Mouse (Mus musculus): ENCODE results near the gene Arhgap9.

Gene Arhgap9

DNA sequence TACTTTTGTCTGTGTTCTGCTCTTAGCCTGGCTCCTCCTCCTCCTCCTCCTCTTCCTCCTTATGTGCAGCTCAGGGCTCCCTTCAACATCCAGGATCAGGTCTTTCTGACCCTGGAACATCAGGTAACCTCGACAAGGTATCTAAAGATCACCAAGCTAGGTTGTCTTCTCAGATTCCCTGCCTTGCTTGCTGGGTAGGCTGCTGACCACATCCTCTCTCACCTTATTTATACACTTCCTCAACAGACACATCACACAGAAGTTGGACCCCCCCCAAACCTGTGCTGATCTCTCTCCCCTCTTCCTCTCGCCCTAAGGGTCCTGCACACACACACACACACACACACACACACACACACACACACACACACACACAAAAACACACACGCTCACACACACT is at the start of gene Arhgap9:
TSS of gene Arhgap9 (plus strand) at position 344 of the 400 bp plus-strand sequence.
- DNase-seq (ENCODE audit: low spot score), result no peak

DNA sequence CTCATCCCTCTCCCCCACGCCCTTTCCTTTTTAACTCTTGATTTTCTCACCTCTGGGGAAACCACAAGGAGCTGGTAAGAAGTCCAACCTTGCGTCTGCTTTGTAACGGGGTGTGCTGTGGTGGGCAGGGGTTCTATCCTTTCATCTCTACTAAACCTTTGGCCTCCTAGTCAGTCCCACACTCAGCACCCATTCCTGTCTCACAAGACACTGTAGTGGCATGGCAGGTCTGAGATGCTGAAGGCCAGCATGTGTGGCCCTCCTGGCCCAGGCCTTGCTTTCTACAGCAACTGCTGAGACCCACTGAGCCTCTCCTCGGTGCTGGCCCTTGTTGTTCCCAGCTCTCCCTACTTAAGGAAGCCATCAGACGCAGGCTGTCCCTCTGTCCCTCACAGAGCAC is 49.4 kb upstream of the Arhgap9 start:
- DNase-seq (ENCODE audit: low spot score), result no peak

DNA sequence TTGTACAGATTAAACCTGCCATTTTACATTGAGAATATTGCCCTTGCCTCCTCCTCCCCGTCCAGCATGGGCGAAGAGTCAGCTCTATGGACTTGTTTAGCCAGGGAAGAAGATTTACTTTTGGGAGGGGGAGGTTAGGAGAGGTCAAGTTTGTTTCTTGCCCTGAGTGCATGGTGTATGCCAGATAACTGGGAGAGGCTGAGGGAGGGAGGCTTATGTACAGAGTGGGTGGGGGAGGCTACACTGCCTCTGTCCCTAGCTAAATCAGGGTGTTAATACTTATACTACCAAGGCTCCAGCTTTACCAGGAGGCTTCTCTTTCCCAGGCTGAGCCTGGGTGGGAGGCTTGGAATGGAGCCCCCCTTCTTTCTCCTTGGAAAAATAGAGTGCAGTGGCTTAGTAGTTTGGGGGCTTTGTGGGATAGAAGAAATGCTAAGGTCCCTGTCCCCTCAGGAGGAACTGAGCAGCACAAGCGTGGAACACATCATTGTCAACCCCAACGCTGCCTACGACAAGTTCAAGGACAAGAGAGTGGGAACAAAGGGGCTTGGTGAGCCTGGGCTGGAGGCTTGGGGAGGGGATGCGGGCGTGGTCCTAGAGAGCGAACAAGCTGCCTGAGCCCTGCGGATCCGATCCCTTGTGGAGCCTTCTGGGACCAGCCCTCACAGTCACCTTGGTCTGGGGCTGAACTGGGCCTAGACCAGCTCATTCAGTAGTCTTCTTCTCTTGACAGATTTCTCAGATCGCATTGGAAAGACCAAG is 47.3 kb upstream of the Arhgap9 start:
- no peak for DNase-seq (ENCODE audit: low spot score)

DNA sequence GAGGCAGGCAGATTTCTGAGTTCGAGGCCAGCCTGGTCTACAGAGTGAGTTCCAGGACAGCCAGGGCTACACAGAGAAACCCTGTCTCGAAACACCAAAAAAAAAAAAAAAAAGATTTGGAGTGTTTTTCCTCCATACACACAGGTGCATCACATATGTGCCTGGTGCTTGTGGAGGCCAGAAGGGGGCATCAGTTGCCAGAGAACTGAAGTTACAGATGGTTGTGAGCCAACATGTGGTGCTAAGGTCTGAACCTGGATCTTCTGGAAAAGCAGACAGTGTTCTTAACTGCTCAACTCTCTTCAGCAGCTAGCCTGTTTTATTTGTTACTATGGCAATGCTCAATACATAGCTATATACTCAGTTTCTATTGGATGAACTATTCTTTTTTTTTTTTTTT is 42.0 kb upstream of the Arhgap9 start:
- DNase-seq (ENCODE audit: low spot score), result no peak

DNA sequence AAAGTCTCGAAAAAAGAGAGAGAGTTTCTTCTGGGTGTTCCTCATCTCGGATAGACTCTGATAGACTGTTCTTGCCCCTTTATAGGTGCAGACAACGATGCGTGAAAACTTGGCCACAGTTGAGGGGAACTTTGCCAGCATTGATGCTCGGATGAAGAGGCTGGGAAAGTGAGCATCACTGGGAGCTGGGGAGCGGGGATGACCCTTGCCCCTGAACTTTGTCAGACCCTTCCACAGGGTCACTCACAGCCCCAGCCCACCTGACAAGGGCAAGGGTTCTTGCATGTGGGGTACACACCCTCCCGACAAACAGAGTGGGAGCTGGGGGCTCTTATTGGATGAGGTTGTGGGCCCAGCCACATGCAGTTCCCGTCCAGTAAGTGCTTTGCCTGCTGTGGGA is 40.4 kb upstream of the Arhgap9 start:
- no peak for DNase-seq (ENCODE audit: low spot score)

DNA sequence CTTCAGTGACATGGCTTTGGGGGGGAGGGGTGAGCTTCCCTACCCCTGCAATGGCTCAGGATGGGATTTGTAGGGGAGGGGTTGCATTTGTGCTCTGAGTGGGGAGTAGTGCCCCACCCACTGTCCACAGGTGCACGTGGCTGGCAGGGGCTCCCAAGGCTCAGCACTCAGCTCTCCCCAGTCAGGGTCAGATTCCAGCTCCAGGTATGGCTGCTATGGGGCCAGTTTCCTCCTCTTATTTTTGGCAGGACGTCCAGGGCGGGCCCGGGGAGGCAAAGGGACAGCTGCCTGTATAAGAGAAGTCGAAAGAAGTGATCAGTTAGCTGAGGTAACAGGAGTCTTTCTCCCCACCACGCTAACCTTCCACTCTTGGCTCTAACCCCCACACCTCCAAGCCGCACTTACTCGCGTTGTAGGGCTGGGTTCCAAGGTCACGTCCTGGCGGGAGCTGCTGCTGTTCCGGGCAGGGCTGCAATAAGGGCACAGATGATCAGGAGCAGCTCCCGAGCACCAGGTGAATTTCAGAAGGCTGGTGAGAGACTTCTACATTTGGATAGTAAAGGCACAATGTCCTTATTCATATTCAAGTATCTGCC is 39.0 kb upstream of the Arhgap9 start:
- no peak for DNase-seq (ENCODE audit: low spot score)

DNA sequence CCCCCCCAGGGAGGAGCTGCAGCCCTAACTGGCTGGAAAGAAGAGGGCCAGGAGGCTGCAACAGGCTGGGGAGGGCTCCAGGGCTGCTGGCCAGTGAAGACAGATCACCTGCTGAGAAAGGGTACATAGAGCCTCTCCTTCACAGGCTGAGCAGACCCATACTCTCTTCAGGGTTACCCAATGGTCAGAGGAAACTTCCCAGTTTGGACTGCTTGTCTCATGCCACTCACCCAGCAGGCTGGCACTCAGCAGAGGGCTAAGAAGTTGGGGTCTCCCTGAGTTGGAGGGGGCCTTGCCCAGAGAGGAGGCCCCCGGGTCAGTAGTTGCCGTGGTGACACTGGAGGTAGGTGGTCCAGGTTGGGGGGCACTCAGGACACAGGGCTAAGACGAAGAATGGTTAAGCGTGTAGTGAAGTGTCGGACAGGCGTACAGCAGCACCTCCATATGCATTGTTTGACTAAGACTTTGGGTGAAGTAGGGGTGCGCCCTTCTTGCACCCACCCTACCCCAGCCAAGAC is 37.6 kb upstream of the Arhgap9 start:
- no peak for DNase-seq (ENCODE audit: low spot score)

DNA sequence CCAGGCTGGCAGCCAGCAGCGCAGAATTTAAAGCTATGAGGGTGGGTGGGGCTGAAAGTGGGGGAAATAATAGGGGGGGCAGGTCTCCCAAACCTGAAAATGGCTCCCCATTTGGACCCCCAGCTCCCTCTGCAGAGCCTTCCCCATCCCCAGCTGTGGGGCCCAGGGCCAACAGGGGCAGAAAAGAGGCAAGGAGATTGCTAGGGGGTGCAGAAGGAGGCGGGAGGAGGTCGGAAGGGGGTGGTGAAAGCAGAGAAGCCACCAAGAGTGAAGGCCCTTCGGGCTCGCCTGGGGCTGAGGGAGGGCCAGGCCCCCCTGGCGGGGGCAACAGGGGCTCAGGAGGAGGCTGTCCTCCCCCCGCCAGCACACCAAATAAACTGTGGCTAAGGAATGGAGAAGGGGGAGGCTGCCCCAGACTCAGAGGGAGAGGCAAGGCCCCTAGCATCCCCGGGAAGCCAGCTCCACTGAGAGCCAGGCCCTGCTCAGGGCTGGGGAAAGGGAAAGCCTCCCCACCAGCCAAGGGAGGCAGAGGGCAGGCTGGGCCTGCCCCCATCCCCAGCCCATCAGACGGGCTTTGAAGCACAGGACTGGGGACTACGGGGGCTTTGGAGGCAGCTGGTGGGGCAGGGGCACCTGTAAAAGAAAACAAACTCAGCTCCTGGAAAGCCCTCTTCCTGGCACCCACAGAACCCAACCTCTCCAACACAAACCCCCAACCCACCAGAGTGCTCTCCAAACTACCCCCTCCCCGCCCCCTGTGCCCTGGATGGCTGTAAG is 36.9 kb upstream of the Arhgap9 start:
- no peak for DNase-seq (ENCODE audit: low spot score)

DNA sequence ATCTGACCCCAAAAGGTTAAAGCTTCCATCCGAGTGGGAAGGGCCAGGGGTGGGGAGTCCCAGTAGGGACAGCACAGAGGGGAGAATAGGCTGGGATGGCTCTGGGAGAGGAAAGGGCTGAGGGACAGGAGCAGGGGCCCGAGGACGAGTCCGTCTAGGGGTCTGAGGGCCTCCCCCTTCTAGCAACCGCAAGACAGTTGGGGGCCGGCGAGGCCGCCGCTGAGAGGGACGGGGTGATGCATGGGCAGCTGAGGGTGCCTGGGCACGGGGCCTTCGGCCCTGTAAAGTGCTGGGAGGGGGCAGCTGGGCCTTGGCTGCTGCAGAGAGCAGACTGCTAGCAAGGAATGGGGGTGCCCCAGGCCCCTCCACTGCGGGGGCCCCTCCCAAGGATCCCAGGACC is 36.1 kb upstream of the Arhgap9 start:
- DNase-seq (ENCODE audit: low spot score), result no peak

DNA sequence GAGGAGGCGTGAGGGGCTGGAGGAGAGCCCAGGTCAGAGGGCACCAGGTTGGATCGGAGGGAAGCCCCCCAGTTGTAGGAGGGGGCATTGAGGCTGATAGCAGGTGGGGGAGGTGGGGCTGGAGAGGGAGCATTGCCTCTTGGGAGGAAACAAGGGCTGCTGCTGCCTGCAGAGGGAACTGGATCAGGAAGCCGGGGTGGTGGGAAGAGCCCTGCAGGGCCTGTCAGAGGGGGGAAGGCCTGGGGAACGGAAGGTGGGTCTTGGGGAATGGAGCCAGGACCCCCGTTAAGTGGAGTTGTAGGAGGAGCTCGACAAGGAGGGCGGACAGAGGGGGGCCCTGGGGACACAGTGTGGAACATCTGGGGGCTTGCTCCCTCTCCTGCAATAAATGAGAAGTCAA is 35.6 kb upstream of the Arhgap9 start:
- no peak for DNase-seq (ENCODE audit: low spot score)

DNA sequence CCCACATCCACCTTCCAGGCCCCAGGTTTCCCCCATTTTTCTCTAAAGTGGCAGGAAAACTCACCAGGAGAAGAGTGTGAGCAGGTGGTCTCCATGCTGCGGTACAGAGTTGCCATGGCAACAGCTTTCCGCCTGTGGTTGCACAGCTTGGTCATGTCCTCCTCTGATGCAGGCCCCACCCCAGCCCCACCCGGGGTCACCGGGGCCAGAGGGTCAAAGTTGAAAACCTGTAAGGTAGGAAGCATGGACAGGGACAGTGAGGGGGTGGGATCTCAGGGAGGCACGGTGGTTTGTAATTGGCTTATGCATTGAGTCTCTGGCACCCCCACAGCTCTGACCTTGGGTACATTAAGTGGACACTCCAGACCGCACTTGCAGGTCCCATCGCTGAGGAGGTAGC is 35.0 kb upstream of the Arhgap9 start:
- no peak for DNase-seq (ENCODE audit: low spot score)

DNA sequence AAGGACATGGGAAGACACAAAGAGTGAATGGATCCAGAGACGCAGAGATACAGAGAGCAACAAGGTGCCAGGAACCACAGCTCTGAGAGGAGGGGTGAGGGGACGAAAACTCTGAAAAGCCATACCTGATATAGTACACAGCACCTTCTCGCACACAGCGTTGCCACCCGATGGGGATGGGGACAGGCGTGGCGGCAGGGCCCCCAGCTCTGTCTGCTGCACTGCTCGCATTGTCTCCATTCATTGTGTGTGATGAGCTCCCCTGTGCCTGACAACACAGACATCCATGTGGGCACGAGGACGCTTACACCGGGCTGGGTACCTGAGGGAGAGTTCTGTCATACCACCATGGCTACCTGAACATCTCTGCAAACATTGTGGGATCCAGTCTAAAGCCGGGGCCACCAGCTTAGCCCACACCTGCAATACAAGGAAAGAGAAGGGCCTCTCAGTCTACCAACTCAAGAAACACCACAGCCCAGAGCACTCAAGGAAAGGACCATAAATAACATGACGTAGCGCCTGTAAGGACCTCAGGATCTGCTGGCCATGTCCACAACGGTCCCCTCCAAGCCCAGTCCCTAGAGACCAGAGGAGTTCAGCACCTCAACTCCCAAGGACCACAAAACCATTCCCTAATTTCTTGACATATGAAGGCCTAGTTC is 34.4 kb upstream of the Arhgap9 start:
- DNase-seq (ENCODE audit: low spot score), result no peak

DNA sequence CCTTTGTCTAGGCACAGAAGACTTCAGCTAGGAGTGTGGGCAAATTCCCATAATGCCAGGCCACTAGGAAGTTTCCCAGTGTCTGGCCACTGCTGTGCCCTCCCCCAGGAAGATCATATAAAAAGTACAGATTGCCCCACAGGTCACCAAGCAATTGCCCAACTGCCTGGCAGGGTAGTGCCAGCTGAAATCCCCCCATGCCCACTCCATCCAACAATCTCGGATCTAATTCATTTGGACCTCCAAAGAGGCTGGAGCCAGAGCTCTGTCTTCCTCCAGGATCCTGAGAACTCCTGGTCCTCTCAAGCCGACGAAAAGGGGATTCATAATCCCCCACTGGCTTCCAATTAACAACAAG is 33.8 kb upstream of the Arhgap9 start:
- DNase-seq (ENCODE audit: low spot score), result no peak

DNA sequence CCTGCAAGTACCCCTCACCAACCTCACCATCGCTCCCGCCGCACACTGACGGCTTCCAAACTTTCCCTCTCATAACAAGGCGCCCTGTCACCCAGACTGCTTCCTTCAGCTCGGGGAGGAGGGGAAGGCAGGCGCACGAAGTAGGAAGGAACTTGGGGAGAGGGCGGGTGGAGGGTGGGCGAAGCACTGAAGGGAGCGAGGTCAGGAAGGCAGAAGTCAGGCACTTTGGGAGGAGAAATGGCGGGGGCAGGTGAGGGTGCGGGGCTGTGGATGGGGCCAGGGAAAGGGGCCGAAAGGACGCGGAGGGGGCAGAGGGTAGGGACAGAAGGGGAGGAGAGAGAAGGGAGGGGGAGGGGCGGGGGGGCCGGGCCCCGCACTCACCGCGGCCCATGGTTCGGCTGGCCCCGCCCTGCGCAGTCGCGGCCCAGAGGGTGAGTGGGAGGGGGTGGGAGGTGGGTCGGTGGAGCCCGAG is 33.4 kb upstream of the Arhgap9 start:
- DNase-seq (ENCODE audit: low spot score), result no peak

DNA sequence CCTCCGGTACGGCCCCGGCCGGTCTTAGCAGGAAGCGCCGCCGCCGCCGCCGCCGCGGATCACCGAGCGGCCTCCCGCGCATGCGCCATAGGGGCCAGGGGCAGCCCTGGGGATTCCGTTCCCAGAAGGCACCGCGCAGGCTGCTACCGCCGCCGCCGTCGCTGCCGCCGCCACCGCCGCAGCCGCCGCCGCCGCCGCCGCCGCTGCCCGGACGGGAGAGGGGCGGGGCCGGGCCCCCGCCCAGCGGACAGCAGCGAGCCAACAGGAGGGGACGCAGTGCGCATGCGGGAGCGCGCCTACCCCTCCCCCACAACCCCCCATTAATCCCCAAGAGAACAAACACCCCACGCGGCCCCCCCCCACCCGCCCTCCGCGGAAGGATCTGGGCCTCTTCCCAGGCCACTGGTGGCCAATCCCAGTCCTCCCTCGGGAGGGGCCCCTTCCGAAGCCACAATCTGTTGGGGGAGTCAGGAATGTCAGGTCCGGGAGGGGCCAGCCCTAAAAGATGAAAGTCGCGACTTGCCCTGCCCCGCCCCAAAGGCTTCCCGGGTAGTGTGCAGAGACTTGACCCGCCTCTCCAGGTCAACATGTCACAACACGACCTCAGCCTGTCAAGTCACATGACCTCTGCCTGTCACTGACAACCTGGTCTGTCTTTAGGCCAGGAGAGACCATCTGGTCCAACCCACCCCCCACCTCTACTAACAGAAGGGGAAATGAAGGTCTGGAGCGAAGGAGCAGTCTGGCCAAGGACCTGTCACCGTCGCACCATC is 32.8 kb upstream of the Arhgap9 start, which contains the start of gene Mbd6:
TSS of gene Mbd6 (minus strand) at position 219 of the 773 bp plus-strand sequence.
- DNase-seq (ENCODE audit: low spot score), result no peak

DNA sequence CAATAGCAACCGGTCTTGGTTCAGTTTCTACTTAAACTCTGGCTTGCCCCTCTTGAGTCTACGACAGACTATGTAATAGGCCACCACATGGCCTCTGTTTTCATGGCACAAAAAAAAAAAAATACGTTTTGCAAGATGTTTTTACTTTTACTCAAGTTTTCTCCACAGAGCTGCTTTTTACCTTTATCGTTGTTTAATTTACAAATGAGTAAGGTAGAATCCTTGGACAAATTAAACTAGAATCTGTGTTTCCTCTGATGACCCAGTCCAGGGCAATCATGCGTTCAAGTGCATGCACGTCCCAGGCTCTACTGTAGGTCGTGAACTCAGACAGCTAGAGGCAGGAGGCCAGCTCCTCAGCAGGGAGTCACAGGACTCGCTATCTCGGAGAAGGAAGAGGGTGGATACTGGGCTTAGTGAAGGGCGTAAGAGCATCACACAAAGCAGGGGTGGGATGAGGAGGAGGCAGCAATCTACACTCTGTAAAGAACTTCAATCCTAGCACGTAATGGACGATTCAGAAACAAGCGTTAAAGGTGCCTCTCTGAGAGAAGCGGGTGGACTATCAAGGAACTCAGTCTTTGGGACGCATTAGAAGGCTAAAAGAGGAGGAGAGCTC is 32.1 kb upstream of the Arhgap9 start:
- DNase-seq (ENCODE audit: low spot score), result no peak

DNA sequence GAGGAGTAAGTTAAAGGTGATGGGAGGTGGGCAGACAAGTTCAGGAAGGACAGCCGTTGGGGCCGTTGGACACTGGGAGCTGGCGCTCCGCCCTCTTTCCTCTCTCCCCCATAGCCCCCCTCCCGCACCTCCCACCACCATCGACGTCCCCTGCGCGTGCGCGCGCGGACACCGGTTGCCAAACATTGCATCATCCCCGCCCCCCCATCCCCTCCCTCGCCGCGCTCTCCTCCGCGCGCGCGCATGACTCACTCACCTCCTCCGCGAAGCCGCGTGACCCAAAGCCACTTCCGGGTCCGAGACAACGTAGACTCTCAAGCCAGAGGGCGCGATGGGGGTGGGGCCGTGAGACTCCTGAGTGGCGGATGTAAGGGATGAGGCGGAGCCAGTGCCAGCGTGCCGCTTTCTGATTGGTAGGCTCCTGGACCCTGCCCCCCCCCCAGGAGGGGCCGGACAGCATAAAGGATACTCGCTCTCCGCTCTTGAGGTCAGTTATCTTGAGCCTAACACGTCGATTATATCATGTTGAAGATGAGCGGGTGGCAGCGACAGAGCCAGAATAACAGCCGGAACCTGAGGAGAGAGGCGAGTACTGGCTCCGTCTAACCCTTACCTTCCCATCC is 31.3 kb upstream of the Arhgap9 start:
- DNase-seq (ENCODE audit: low spot score), result peak; percentile 99

DNA sequence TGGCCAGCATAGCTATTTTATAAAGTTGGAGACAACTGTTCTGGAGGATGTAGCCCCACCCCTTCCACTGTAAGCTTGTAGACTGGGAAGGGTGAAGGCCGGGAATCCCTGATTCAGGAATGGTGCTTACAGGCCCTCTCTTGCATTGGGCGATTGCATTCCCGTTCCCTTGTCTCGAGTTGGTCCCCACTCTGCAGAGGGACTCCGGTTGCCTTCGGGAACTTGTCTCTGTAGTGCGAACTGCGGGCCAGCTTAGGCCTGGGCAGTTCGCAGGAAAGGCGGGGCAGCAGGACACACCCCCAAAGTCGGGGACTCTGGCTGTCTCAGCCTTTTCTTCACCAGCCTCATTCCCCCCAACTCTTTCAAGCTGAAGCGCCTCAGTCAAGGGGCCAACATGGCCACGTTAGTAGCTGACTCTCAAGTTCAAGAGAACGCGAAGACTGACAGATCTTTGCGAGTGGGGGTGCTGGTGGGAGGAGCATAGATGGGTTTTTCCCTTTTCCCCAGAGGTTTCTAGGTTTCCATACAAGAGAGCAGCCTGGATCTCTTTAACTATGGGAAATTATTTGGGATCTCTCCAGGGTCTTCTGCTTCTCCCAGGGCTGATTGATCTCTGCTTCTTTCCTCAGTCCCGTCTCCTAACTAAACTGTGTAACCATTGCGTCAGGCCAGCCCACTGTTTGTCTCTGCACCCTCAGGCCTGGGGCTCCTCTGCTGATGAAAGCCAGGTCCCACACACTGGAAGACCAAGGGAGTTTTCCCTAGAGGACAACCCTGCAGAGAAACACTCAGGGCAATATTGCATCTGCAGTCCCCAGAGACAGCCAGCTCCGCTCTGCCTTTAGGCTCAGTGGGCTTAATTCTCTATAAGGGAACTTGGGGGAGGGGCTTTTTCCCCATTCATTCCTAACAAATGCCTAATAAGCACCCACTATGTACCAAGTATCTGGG is 30.6 kb upstream of the Arhgap9 start:
- no peak for DNase-seq (ENCODE audit: low spot score)

DNA sequence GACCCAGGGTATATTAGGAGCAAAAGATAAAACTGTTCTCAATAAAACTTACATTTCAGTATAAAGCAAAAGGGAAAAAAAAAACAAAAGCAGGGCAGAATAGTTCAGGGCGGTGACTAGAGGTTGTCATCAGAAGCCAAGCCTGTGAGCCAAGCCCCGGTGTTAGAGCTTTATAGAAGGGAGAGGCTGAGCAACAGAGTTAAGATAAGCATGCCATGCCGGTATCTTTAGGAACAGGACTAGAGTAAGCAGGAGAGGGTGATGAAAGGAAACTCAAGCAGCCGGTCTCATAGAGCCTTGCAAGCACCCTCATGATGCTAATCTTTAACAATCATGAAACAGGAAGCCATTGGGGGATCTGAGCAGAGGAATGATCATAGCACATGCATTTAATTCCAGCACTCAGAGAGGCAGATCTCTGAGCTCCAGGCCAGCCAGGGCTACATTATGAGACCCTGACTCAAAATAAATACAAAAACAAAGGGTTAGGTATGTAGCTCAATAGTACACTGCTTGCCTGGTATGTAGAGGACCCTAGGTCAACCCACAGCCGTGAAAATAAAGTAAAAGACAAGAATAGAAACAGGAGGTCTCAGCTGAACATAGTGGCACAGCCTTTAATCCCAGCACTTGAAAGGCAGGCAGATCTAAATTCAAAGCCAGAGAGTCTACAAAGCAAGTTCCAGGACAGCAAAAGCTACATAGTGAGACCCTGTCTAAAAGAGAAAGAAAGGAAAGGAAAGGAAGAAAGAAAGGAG is 29.7 kb upstream of the Arhgap9 start:
- no peak for DNase-seq (ENCODE audit: low spot score)
